Mouse (Mus musculus): ENCODE results near the gene Piga.

DNA sequence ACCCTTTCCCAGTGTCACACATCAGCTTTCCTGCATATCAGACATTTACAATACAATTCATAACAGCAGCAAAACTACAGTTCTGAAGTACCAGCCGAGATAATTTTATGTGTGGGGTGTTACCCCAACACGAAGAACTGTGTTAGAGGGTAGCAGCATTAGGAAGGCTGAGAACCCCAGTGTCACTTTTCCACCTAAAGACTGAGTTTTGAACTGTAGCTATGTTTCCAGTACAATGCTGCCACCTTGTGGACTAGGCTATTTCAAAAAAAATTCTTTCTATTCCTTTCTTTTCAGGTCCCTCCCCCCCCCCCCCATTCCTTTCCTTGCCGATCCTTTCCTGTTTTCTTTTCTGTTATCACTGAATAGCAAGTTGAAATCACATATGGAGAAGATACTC is 29.6 kb downstream of the Piga start:
- TF ChIP-seq CTCF (IDR thresholded peaks at IDR 0.05; ENCODE audit: borderline replicate concordance, insufficient read depth, low read length) (no peak), POLR2A (IDR thresholded peaks at IDR 0.05; ENCODE audit: low read depth, low read length) (no peak)
